Comparison of ENCODE assay signal across 11 mouse cellular contexts in the genomic region with DNA sequence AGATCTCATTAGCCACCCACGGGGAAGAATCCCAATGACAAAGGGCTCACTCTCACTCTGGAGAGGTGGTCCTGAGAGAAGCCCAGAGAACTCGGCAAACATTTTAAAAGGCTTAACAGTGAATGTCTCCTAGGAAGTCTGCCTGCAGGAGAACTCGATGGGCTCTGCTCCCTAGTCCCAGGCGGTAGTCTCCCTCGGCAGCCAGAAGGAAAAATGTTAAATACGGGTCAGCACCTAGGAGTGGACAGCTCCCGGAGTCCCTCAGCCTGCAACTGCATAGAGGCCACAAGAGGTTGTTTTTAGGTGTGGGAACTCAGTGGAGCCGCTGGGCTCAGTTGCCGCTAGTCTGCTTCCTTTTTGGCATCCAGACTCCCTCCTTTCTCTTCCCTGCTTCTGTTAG. TPM values are rescaled to one million over a fixed set of nuclear protein-coding genes. Genes with fewer than 3 reads are reported as not detected.
DNase-seq lines count a peak whose midpoint lies in the region; ATAC-seq lines count a peak whose summit lies in the region.
"Had no signal": no experiment of that assay in that cellular context is flagged by ENCODE, and none has a peak within 500 bp of the region (broad histone marks: within the 10 kb centered on the region; RNA-seq: fewer than 3 reads in every experiment).

No protein-coding gene starts in this region.

- peaks cover 100% of the 10 kb centered on the region for H3K27me3 ChIP-seq in kidney, embryonic 14.5 days (ENCODE audit: control insufficient read depth, insufficient read depth, low read length)
- peaks cover 100% of the 10 kb centered on the region for H3K27me3 ChIP-seq in embryonic facial prominence, embryonic 10.5 days (replicated peaks; ENCODE audit: low read depth, poor library complexity, severe bottlenecking)

- H3K27ac ChIP-seq in kidney, embryonic 14.5 days (ENCODE audit: low read depth, low read length): no peak overlapping the region
- H3K27ac ChIP-seq in embryonic facial prominence, embryonic 10.5 days (replicated peaks): no peak overlapping the region
- H3K27ac ChIP-seq: heart, embryonic 13.5 days; lung, embryonic 15.5 days had no signal

- under 1% methylated on average over 9 of the region's 9 CpGs for WGBS in kidney, embryonic 14.5 days
- WGBS in embryonic facial prominence, embryonic 10.5 days: under 1% methylated on average over 9 of the region's 9 CpGs

- H3K9ac ChIP-seq in kidney, embryonic 14.5 days (ENCODE audit: low read depth, low read length): no peak overlapping the region
- H3K9ac ChIP-seq: heart, embryonic 13.5 days; lung, embryonic 15.5 days had no signal

- no peak for ATAC-seq in kidney, embryonic 14.5 days (ENCODE audit: low FRiP score, low TSS enrichment)

- H3K36me3 ChIP-seq in kidney, embryonic 14.5 days (ENCODE audit: control insufficient read depth, insufficient read depth, low read length): no peaks in the 10 kb centered on the region
- H3K36me3 ChIP-seq in embryonic facial prominence, embryonic 10.5 days (replicated peaks): no peaks in the 10 kb centered on the region
- H3K36me3 ChIP-seq: heart, embryonic 13.5 days; lung, embryonic 15.5 days had no signal

- H3K4me2 ChIP-seq in kidney, embryonic 14.5 days (replicated peaks; ENCODE audit: low read depth, low read length): no peak overlapping the region
- H3K4me2 ChIP-seq: heart, embryonic 13.5 days; lung, embryonic 15.5 days had no signal

- no peaks in the 10 kb centered on the region for H3K9me3 ChIP-seq in kidney, embryonic 14.5 days (ENCODE audit: control insufficient read depth, low read length)
- H3K9me3 ChIP-seq in embryonic facial prominence, embryonic 10.5 days: no peaks in the 10 kb centered on the region
- H3K9me3 ChIP-seq: heart, embryonic 13.5 days; lung, embryonic 15.5 days had no signal

- DNase-seq in kidney, adult 9 months: peak; percentile 42
- peak; percentile 58 for DNase-seq in R1 (ENCODE audit: low read depth, low spot score)
- peak; percentile 72 for DNase-seq in embryonic facial prominence, embryonic 10.5 days (ENCODE audit: low spot score)
- DNase-seq in lung, postnatal 36 days: peak; percentile 43
- DNase-seq in frontal cortex, postnatal 14 days (ENCODE audit: low spot score in 2 of 2): no peak
- DNase-seq in frontal cortex, postnatal 25 days (ENCODE audit: low spot score in 2 of 2): no peak
- no peak for DNase-seq in thymus, postnatal 0 days (ENCODE audit: low spot score)

- no peak overlapping the region for H3K4me3 ChIP-seq in kidney, embryonic 14.5 days (ENCODE audit: low read length)
- H3K4me3 ChIP-seq in embryonic facial prominence, embryonic 10.5 days: no peak overlapping the region
- H3K4me3 ChIP-seq: heart, embryonic 13.5 days; lung, embryonic 15.5 days had no signal

- peaks cover 15% of the 10 kb centered on the region for H3K4me1 ChIP-seq in kidney, embryonic 14.5 days (ENCODE audit: control insufficient read depth, insufficient read depth, low read length)
- peaks cover 23% of the 10 kb centered on the region for H3K4me1 ChIP-seq in embryonic facial prominence, embryonic 10.5 days

RNA-seq across cellular contexts. Expression of a gene that starts 5.5 kb away (rescaled TPM):
- not detected in 2 replicates for polyA plus RNA-seq in kidney, embryonic 14.5 days (2014; fragmentation: Nextera tagmentation; extraction: Ambion mirVana)
- polyA plus RNA-seq in embryonic facial prominence, embryonic 10.5 days (2016; fragmentation: Nextera tagmentation; extraction: Ambion mirVana): 0.08 TPM in 1 of 2 replicates, not detected in the other
- polyA plus RNA-seq in thymus, postnatal 0 days (2015; fragmentation: Nextera tagmentation; extraction: Ambion mirVana): not detected in 2 replicates
- polyA plus RNA-seq: heart, embryonic 13.5 days; lung, embryonic 15.5 days; stomach, embryonic 14.5 days had no signal

RNA-seq across cellular contexts. Expression of a gene that starts 24.3 kb away (rescaled TPM):
- polyA plus RNA-seq in kidney, embryonic 14.5 days (2014; fragmentation: Nextera tagmentation; extraction: Ambion mirVana): 0.87 and 1.7 TPM in 2 replicates
- polyA plus RNA-seq in embryonic facial prominence, embryonic 10.5 days (2016; fragmentation: Nextera tagmentation; extraction: Ambion mirVana): 0.26 and 0.30 TPM in 2 replicates
- polyA plus RNA-seq in thymus, postnatal 0 days (2015; fragmentation: Nextera tagmentation; extraction: Ambion mirVana): 2.7 and 3.1 TPM in 2 replicates

RNA-seq across cellular contexts. Expression of a gene that starts 34.2 kb away (rescaled TPM):
- 34.9 and 42.0 TPM in 2 replicates for polyA plus RNA-seq in kidney, embryonic 14.5 days (2014; fragmentation: Nextera tagmentation; extraction: Ambion mirVana)
- polyA plus RNA-seq in embryonic facial prominence, embryonic 10.5 days (2016; fragmentation: Nextera tagmentation; extraction: Ambion mirVana): 40.8 and 41.7 TPM in 2 replicates
- 49.5 and 51.8 TPM in 2 replicates for polyA plus RNA-seq in thymus, postnatal 0 days (2015; fragmentation: Nextera tagmentation; extraction: Ambion mirVana)

RNA-seq across cellular contexts. Expression of a gene that starts 59.7 kb away (rescaled TPM):
- 1.3 and 2.3 TPM in 2 replicates for polyA plus RNA-seq in kidney, embryonic 14.5 days (2014; fragmentation: Nextera tagmentation; extraction: Ambion mirVana)
- polyA plus RNA-seq in embryonic facial prominence, embryonic 10.5 days (2016; fragmentation: Nextera tagmentation; extraction: Ambion mirVana): not detected in 2 replicates
- polyA plus RNA-seq in thymus, postnatal 0 days (2015; fragmentation: Nextera tagmentation; extraction: Ambion mirVana): 0.22 TPM in 1 of 2 replicates, not detected in the other

Comparison
In these comparisons a context has a peak if more than half of its experiments do, and no peak if none do; other contexts are left out.
1. DNase-seq: peak in kidney, adult 9 months (single experiment), R1 (single experiment), embryonic facial prominence, embryonic 10.5 days (single experiment) and lung, postnatal 36 days (single experiment); none in frontal cortex, postnatal 14 days (0 of 2), frontal cortex, postnatal 25 days (0 of 2) and thymus, postnatal 0 days (single experiment).